Mouse (Mus musculus) lung, adult 2 months (tissue): ENCODE measurements around the gene Nme3.

Experiments
- CTCF ChIP-seq: fragments of 200-500 bp; IDR thresholded peaks from 2 replicates; pipeline ENCODE4 v1.5.1; 2011; ENCODE audit warnings: mild to moderate bottlenecking, low read length, control low read depth; ENCODE audit not compliant: insufficient read depth
- POLR2A ChIP-seq: fragments of 200-500 bp; IDR thresholded peaks from 2 replicates; pipeline ENCODE4 v1.6.1; 2011; ENCODE audit warnings: low read depth, mild to moderate bottlenecking, control low read depth, low read length, borderline replicate concordance; ENCODE audit errors: extremely low read depth

GRCm38 (mm10) chr17:24877336-24878116 lies 18.8 kb upstream of the Nme3 start:
- TF ChIP-seq CTCF: no peak
- no peak for TF ChIP-seq POLR2A
